Mouse (Mus musculus) testis, adult 2 months (tissue): Measurements from ENCODE around the gene Myt1l.

Experiments
- CTCF ChIP-seq: fragments of 200-500 bp; IDR thresholded peaks from 2 replicates; pipeline ENCODE4 v1.5.1; 2012; ENCODE audit warnings: low read depth, mild to moderate bottlenecking, inconsistent platforms, low read length, moderate library complexity; ENCODE audit not compliant: control insufficient read depth, insufficient read depth, insufficient replicate concordance
- POLR2A ChIP-seq: fragments of 200-500 bp; IDR thresholded peaks from 2 replicates; pipeline ENCODE4 v1.6.1; 2012; ENCODE audit warnings: low read depth, mild to moderate bottlenecking, inconsistent platforms, low read length, moderate library complexity; ENCODE audit not compliant: control insufficient read depth

GRCm38 (mm10) chr12:29933501-29933900 lies 405.3 kb downstream of the Myt1l start:
- no peak for TF ChIP-seq CTCF
- no peak for TF ChIP-seq POLR2A
